Mouse (Mus musculus): ENCODE measurements around the gene Cdh13. TPM values are rescaled to one million over a fixed set of nuclear protein-coding genes. Genes with fewer than 3 reads are reported as not detected.
A peak's percentile ranks its signal among the peaks of the same experiment; 100 is the strongest.

Cdh13 gene
- polyA plus RNA-seq, 1 experiment from 2014 or later: 59.2 TPM

DNA sequence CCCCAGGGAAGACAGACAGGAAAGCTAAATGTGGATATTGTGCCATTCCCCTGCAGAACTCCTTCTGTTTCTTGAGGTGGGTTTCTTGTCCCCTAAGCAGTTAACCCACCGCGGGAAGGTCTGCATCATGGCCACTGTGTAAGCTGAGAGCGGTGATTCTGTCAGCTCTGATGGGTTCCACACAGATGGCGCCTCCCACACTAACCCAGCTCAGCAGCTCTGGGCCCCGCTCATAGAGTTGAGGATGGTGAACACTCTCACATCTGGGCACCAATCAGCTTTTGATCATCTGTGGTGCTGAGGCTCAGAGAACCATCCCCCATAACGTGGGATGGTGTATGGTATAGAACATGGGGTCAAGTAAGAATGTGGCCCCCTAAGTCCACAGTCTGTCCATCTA is 735.1 kb downstream of the Cdh13 start:
- WGBS: 84% methylated on average over 6 of the region's 6 CpGs
- no peak overlapping the region for H3K9ac ChIP-seq
- H3K27ac ChIP-seq: no peak overlapping the region
- H3K4me1 ChIP-seq (replicated peaks): peaks cover 29% of the 10 kb centered on the region
- H3K4me2 ChIP-seq: no peak overlapping the region
- H3K36me3 ChIP-seq: no peaks in the 10 kb centered on the region
- ATAC-seq (ENCODE audit: low FRiP score): no peak
- no peak overlapping the region for H3K4me3 ChIP-seq
- H3K9me3 ChIP-seq: no peaks in the 10 kb centered on the region
- H3K27me3 ChIP-seq: no peaks in the 10 kb centered on the region

DNA sequence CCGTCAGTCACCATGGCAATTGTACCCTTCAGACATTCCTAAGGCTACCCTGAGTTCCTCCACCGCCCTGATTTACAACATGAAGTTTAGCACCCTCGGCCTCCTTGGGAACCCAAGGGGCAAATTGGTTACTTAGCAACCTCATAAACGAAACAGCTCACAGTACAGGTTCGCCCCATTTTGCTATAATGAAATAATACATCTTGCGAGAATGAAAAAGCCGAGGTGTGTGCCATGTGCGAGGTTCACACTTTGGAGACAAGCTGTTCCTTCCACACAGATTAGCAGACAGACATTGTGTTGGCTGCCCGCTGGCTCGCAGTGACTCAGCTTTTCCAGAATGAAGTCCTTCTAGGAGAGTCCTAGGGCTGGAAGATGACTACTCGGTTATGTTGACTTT is 737.2 kb downstream of the Cdh13 start:
- Histone ChIP-seq H3K4me3 (no peak overlapping the region), H3K9ac (no peak overlapping the region), H3K36me3 (no peaks in the 10 kb centered on the region), H3K4me1 (replicated peaks) (peaks cover 29% of the 10 kb centered on the region), H3K9me3 (no peaks in the 10 kb centered on the region), H3K4me2 (no peak overlapping the region), H3K27me3 (no peaks in the 10 kb centered on the region), H3K27ac (peak overlapping the region; percentile 72)
- WGBS: 63% methylated on average over 11 of the region's 11 CpGs
- peak; percentile 69 for ATAC-seq (ENCODE audit: low FRiP score)

DNA sequence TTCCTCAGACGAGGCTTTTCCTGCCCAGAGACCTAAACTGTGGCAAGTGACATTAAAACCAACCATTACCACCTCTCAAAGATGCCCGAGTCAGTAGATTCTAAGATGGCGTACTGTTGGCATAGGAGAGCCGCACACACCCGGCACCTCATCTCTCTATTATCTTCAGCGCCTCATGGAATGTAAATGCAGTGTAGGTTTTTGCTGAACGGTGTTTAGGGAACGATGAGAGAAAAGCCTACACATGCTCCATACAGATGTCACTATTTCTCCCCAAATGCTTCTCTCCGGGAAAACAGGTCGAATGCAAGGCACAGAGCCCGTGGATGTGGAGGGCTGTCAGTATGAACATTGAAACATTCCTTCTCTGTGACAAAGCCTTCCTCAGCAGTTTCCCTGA is 737.9 kb downstream of the Cdh13 start:
- peak overlapping the region; percentile 72 for H3K27ac ChIP-seq
- no peak overlapping the region for H3K9ac ChIP-seq
- ATAC-seq (ENCODE audit: low FRiP score): no peak
- no peaks in the 10 kb centered on the region for H3K27me3 ChIP-seq
- H3K4me1 ChIP-seq (replicated peaks): peaks cover 29% of the 10 kb centered on the region
- no peak overlapping the region for H3K4me3 ChIP-seq
- no peaks in the 10 kb centered on the region for H3K36me3 ChIP-seq
- no peaks in the 10 kb centered on the region for H3K9me3 ChIP-seq
- WGBS: 85% methylated on average over 11 of the region's 11 CpGs
- no peak overlapping the region for H3K4me2 ChIP-seq

DNA sequence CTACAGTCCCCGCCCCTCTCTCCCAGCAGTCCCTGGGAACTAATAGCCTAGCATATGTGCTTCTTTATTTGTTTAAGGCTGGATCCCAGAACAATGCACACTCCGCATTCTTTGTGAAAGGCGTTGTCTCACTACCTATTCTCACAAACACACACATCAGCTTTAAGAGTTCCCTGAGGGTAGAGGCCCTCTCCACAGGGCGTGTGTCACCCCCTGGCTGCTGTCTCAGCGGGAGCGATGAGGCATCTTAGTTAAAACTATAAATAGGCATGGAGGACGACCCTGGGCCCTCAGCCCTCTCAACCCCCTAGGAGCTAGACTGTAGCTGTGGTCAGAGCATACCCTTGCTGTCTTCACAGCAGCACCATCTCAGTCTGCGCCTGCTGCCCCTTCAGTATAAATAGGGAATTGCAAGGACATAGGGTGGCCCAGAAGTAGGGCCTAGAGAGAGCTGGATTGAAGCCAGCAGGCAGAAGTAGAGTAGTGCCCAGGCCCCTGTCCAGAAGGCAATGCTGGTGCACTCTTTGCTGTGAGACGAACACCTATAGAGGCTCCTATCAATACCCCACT is 738.9 kb downstream of the Cdh13 start:
- 59% methylated on average over 9 of the region's 9 CpGs for WGBS
- peak; percentile 57; the same call in 1 of the 2 replicates for ATAC-seq (ENCODE audit: low FRiP score)
- H3K4me1 ChIP-seq (replicated peaks): peaks cover 29% of the 10 kb centered on the region

DNA sequence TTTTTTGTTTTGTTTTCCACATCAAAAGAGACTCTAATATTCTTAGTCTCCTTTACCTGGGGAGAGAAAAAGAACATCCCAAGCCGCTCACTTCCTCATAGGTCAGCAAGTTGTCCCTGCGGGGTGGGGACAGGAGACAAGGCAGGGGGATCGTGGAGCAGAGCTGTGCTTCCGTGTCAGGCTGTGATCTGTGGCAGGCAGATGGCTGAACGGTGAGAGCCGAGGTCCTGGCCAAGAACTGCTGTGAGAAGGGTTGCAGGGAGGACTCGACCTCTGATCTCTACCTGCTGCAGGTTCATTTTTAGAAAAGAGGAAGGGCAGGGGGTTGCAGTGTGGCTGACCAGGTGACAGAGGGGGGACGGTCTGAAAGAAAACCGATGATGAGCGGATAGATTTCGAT is 749.9 kb downstream of the Cdh13 start:
- Histone ChIP-seq H3K9me3 (peaks cover 11% of the 10 kb centered on the region; the same call in 1 of the 2 replicates), H3K36me3 (no peaks in the 10 kb centered on the region), H3K27me3 (no peaks in the 10 kb centered on the region), H3K27ac (no peak overlapping the region), H3K4me2 (no peak overlapping the region), H3K4me3 (no peak overlapping the region), H3K9ac (no peak overlapping the region), H3K4me1 (replicated peaks) (no peaks in the 10 kb centered on the region)
- 91% methylated on average over 11 of the region's 11 CpGs for WGBS
- ATAC-seq (ENCODE audit: low FRiP score): no peak

More for the DNA sequence above, 738.9 kb downstream of the Cdh13 start:
- no peak overlapping the region for H3K9ac ChIP-seq
- no peak overlapping the region for H3K4me2 ChIP-seq
- H3K27ac ChIP-seq: peak overlapping the region; percentile 72
- no peaks in the 10 kb centered on the region for H3K9me3 ChIP-seq
- no peaks in the 10 kb centered on the region for H3K36me3 ChIP-seq
- no peaks in the 10 kb centered on the region for H3K27me3 ChIP-seq
- no peak overlapping the region for H3K4me3 ChIP-seq

DNA sequence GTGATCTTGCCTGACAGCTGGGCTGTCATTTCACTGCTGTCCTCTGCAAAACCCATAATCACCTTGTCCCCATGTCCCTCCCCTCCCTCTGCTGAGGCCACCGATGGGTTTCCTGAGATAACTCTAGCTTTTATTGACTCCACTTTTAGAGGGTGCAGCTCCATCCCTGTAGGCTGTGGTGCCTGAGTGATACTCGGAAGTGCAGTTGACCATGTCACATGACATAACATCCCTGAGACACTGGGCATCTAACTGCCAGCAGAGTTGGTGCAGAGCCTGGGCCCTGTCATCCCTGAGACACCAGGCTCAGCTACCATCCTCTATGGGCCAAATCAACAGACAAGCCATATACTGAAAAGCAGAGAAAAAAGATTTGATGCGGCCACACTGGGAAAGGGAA is 750.5 kb downstream of the Cdh13 start:
- no peak for ATAC-seq (ENCODE audit: low FRiP score)
- H3K27me3 ChIP-seq: no peaks in the 10 kb centered on the region
- H3K4me2 ChIP-seq: no peak overlapping the region
- no peaks in the 10 kb centered on the region for H3K36me3 ChIP-seq
- H3K9me3 ChIP-seq: peaks cover 11% of the 10 kb centered on the region; the same call in 1 of the 2 replicates
- H3K9ac ChIP-seq: no peak overlapping the region
- H3K4me3 ChIP-seq: no peak overlapping the region
- no peak overlapping the region for H3K27ac ChIP-seq
- H3K4me1 ChIP-seq (replicated peaks): no peaks in the 10 kb centered on the region
- 96% methylated on average over 3 of the region's 3 CpGs for WGBS

DNA sequence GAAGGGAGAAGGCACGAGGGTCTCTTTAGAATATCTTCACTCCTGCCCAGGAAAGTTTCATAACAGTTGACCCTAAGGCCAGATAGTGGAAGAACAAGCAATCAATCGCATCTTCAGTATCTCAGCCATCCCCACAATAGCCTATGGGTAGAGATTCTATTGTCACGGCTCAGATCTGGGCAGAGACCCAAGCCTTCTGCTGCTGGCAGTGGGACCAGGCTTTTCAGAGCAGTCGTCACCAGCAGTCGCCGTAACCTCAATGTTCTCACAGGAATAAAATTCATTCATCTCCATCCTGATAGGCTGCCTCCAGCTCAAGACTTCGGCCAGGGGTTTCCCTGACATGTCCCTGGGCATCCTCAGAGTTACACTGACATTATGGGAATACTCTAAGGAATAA is 751.6 kb downstream of the Cdh13 start:
- Histone ChIP-seq H3K27me3 (no peaks in the 10 kb centered on the region), H3K27ac (no peak overlapping the region), H3K4me2 (no peak overlapping the region), H3K9ac (no peak overlapping the region), H3K36me3 (no peaks in the 10 kb centered on the region), H3K4me1 (replicated peaks) (no peaks in the 10 kb centered on the region), H3K9me3 (0 out of 2 replicates have a peak, but pooled peaks cover 6% of the 10 kb centered on the region), H3K4me3 (no peak overlapping the region)
- no peak for ATAC-seq (ENCODE audit: low FRiP score)
- WGBS: 86% methylated on average over 7 of the region's 7 CpGs

DNA sequence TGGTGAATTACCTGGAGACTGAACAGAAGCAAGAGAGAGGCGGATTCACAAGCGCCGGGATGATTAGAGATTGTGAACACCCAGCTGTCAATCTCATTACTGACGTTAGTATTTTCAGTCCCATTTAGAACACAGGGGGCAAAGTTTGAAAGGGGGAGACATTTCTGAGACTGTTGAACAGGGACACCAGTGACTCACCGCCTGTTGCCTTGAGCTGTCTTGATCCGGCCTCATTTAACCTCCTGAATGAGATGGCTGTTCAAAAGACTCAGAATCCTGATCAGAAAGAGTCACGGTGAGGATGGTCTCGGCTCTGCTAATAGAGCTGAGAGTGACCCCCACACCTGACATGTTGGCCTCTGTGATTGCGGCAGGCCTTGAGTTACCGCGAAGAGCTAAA is 754.0 kb downstream of the Cdh13 start:
- no peaks in the 10 kb centered on the region for H3K27me3 ChIP-seq
- no peak for ATAC-seq (ENCODE audit: low FRiP score)
- 0 out of 2 replicates have a peak, but pooled peaks cover 6% of the 10 kb centered on the region for H3K9me3 ChIP-seq
- no peak overlapping the region for H3K27ac ChIP-seq
- no peak overlapping the region for H3K4me3 ChIP-seq
- no peak overlapping the region for H3K9ac ChIP-seq
- no peak overlapping the region for H3K4me2 ChIP-seq
- WGBS: 85% methylated on average over 11 of the region's 11 CpGs
- no peaks in the 10 kb centered on the region for H3K4me1 ChIP-seq (replicated peaks)
- H3K36me3 ChIP-seq: no peaks in the 10 kb centered on the region

DNA sequence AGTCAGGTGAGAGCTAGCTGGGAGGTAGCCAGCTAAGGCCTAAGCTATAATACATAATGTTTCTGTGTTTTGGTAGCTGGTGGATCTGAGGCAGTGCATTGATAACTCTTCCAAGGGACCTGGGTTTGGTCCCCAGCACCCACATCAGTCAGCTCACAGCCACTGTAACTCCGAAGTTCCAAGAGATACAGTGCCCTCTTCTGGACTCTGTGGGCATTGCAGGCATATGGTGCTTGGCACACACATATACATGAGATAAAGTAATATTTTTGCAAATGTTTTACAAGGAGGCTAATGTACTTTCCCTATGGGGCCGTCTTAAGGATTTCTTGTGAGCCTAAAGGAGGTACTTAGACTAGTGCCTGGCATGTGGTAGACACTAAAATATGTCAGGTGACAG is 755.8 kb downstream of the Cdh13 start:
- ATAC-seq (ENCODE audit: low FRiP score): no peak
- 86% methylated on average over 2 of the region's 2 CpGs for WGBS

DNA sequence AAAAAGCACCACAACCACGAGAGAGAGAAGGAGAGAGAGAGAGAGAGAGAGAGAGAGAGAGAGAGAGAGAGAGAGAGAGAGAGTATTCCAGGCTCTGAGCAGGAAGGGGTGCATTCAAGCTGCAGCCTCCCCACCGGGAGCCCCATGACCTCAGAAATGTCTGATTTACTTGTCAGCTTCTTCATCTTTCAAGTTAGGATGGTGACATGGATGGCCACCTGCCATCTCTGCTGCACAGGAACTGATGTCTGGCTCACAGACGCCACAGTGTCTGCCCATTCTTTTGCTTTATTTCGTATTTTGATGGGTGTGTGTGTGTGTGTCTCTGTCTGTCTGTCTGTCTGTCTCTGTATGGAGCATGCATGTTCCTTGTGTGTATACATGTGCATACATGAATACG is 774.3 kb downstream of the Cdh13 start:
- WGBS: 74% methylated on average over 5 of the region's 5 CpGs
- no peak overlapping the region for H3K27ac ChIP-seq
- no peak for ATAC-seq (ENCODE audit: low FRiP score)

More for the DNA sequence above, 755.8 kb downstream of the Cdh13 start:
- Histone ChIP-seq H3K9me3 (0 out of 2 replicates have a peak, but pooled peaks cover 6% of the 10 kb centered on the region), H3K36me3 (no peaks in the 10 kb centered on the region), H3K4me2 (no peak overlapping the region), H3K4me1 (replicated peaks) (no peaks in the 10 kb centered on the region), H3K27ac (no peak overlapping the region), H3K27me3 (no peaks in the 10 kb centered on the region), H3K9ac (no peak overlapping the region), H3K4me3 (no peak overlapping the region)

DNA sequence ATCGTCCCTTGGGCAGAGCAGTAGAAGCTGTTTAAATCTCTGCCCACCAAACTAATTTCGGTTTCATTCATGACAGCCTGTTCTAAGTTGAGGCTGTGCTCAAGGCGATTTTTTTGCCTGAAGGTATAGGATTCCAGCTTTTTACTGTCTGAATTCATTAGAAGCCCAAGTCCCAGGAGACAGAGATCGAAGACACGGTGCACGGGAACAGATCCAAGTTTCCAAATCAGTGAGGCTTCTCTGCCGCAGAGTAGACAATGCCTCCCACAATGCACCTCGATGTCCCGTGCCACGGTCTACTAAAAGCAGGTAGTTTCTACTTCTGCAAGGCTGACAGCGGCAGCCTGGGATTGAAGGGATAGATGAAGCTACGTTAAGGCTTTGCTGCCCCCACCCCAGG is 778.1 kb downstream of the Cdh13 start:
- ATAC-seq (ENCODE audit: low FRiP score): no peak
- H3K4me3 ChIP-seq: no peak overlapping the region
- peaks cover 9% of the 10 kb centered on the region for H3K4me1 ChIP-seq (replicated peaks)
- no peaks in the 10 kb centered on the region for H3K9me3 ChIP-seq
- peak overlapping the region; percentile 0; the same call in 1 of the 2 replicates for H3K4me2 ChIP-seq
- H3K9ac ChIP-seq: no peak overlapping the region
- WGBS: 53% methylated on average over 12 of the region's 12 CpGs
- H3K27me3 ChIP-seq: no peaks in the 10 kb centered on the region
- no peak overlapping the region for H3K27ac ChIP-seq
- H3K36me3 ChIP-seq: no peaks in the 10 kb centered on the region

More for the DNA sequence above, 774.3 kb downstream of the Cdh13 start:
- Histone ChIP-seq H3K9me3 (no peaks in the 10 kb centered on the region), H3K4me3 (no peak overlapping the region), H3K9ac (no peak overlapping the region), H3K4me2 (no peak overlapping the region), H3K27me3 (no peaks in the 10 kb centered on the region), H3K4me1 (replicated peaks) (peaks cover 9% of the 10 kb centered on the region), H3K36me3 (no peaks in the 10 kb centered on the region)

DNA sequence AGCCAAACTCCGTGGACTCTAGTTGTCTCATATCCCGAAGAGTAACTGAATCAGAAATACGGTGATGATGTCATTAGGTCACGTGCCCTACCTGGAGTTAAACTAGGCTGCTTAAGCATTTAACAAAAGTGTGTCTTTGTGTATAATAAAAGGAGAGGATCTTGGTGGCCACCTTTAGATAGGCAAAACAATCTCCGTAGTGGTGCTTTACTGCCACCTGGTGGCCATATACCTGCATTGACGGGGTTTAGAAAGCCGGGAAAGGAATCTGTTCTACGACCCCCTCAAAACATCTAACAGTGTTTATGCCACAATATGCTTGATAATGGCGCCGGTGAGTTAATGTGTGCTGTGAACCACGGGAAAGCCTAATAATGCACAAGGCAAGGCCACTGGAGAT is 781.0 kb downstream of the Cdh13 start:
- ATAC-seq (ENCODE audit: low FRiP score): no peak
- Histone ChIP-seq H3K27ac (no peak overlapping the region), H3K36me3 (no peaks in the 10 kb centered on the region), H3K4me1 (replicated peaks) (peaks cover 9% of the 10 kb centered on the region), H3K4me2 (no peak overlapping the region), H3K9me3 (no peaks in the 10 kb centered on the region), H3K9ac (no peak overlapping the region), H3K27me3 (no peaks in the 10 kb centered on the region), H3K4me3 (no peak overlapping the region)
- 19% methylated on average over 11 of the region's 11 CpGs for WGBS

DNA sequence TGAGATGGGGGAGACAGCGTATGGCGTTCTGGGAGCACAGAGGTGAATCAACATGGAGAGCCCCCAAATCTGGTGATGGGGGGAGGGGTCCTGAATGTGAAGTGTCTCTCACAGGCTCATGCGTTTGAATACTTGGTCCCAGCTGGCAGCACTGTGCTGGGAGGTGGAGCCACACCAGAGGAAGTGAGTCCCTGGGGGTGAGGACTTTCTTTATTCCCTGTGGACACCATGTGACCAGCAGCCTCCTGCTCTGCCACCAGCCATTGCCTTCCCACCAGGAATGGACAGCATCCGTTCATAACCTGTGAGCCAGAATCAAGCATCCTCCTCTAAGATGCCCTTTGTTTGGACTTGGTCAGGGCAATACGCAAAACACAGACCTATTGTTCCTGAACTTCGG is 788.8 kb downstream of the Cdh13 start:
- Histone ChIP-seq H3K27ac (no peak overlapping the region), H3K4me2 (no peak overlapping the region), H3K4me3 (no peak overlapping the region), H3K36me3 (no peaks in the 10 kb centered on the region), H3K9ac (no peak overlapping the region), H3K9me3 (no peaks in the 10 kb centered on the region), H3K27me3 (no peaks in the 10 kb centered on the region), H3K4me1 (replicated peaks) (no peaks in the 10 kb centered on the region)
- ATAC-seq (ENCODE audit: low FRiP score): no peak
- WGBS: 75% methylated on average over 6 of the region's 6 CpGs
